Mouse (Mus musculus) midbrain, embryonic 14.5 days (tissue): ENCODE data around the gene Tmbim1. TPM values are rescaled to one million over a fixed set of nuclear protein-coding genes. Genes with fewer than 3 reads are reported as not detected.

Source experiments
- ATAC-seq: fragments of 200-750 bp; cut with Nextera tagmentation; 2 replicates; pipeline ENCODE4 v1.8.0; 2017; ENCODE audit warnings: moderate number of reproducible peaks, moderate library complexity; ENCODE audit not compliant: low FRiP score, low TSS enrichment
- DNase-seq: peaks from one replicate; pipeline ENCODE4 v3.0.0-alpha.2; 2015
- H3K27ac ChIP-seq: fragments of 300-500 bp; sonication (generic); replicated peaks from 2 replicates; pipeline ENCODE4 v1.5.1; 2014; ENCODE audit warnings: mild to moderate bottlenecking, low read depth, low read length, moderate library complexity
- H3K27me3 ChIP-seq: fragments of 300-500 bp; sonication (generic); 2 replicates; pipeline ENCODE4 v1.6.1; 2014; ENCODE audit warnings: low read length, control low read depth, mixed read lengths; ENCODE audit not compliant: control insufficient read depth, insufficient read depth
- H3K36me3 ChIP-seq: fragments of 300-500 bp; sonication (generic); 2 replicates; pipeline ENCODE4 v1.6.1; 2014; ENCODE audit warnings: low read length, control low read depth; ENCODE audit not compliant: control insufficient read depth, insufficient read depth
- H3K4me1 ChIP-seq: fragments of 300-500 bp; sonication (generic); 2 replicates; pipeline ENCODE4 v1.6.1; 2014; ENCODE audit warnings: mild to moderate bottlenecking, antibody characterized with exemption, low read length, control low read depth; ENCODE audit not compliant: control insufficient read depth, insufficient read depth
- H3K4me2 ChIP-seq: fragments of 300-500 bp; sonication (generic); 2 replicates; pipeline ENCODE4 v1.6.1; 2014; ENCODE audit warnings: mild to moderate bottlenecking, low read length, moderate library complexity
- H3K4me3 ChIP-seq: fragments of 300-500 bp; sonication (generic); replicated peaks from 2 replicates; pipeline ENCODE4 v1.5.1; 2014; ENCODE audit warnings: low read depth, low read length
- H3K9ac ChIP-seq: fragments of 300-500 bp; sonication (generic); replicated peaks from 2 replicates; pipeline ENCODE4 v1.6.1; 2014; ENCODE audit warnings: mild to moderate bottlenecking, low read length, moderate library complexity
- H3K9me3 ChIP-seq: fragments of 300-500 bp; sonication (generic); 2 replicates; pipeline ENCODE4 v1.6.1; 2016; ENCODE audit warnings: low read length, control low read depth, mixed read lengths; ENCODE audit not compliant: control insufficient read depth
- WGBS: fragments of 180-500 bp; shearing (Covaris S2); extraction: QIAGEN DNeasy Blood & Tissue Kit; methylation state at CpG from one replicate; pipeline ENCODE4 v1.1.7; 2014; 5-methylcytosine and 5-hydroxymethylcytosine counted together
- polyA plus RNA-seq: library from polyadenylated mRNA; unstranded; fragments of >200 nt; fragmentation: Nextera tagmentation; extraction: Ambion mirVana; gene quantifications from 2 replicates; pipeline ENCODE4 v1.2.1, GENCODE M21; 2014

Gene Tmbim1
- polyA plus RNA-seq: 3.8 and 5.6 TPM in 2 replicates

DNA sequence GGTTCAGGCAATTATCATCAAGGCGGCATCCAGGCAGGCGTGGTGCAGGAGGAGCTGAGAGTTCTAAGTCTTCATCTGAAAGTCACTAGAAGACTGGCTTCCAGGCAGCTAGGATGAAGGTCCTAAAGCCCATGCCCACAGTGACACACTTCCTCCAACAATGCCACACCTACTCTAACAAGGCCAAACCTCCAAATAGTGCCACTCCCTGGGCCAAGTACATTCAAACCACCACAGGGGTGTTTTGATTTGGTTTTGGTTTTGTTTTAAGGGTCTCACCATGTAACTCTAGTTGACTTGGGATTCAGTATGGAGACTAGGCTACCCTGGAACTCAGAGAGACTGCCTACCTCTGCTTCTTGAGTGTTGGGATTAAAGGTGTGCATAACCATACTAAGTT is at the start of gene Tmbim1:
TSS of gene Tmbim1 (minus strand) at position 101 of the 400 bp plus-strand sequence.
- Histone ChIP-seq H3K4me3 (no peak within 1 kb of the TSS; the same call in 1 of the 2 replicates), H3K4me1 (peaks cover 6% of the 10 kb centered on the region; the same call in 1 of the 2 replicates), H3K27ac (no peak within 1 kb of the TSS), H3K27me3 (peaks cover 15% of the 10 kb centered on the region), H3K9me3 (no peaks in the 10 kb centered on the region), H3K36me3 (no peaks in the 10 kb centered on the region), H3K9ac (no peak within 1 kb of the TSS), H3K4me2 (peak within 1 kb of the TSS; percentile 66)
- ATAC-seq (no peak), DNase-seq (no peak)
- 92% methylated on average over 2 of the region's 2 CpGs for WGBS

DNA sequence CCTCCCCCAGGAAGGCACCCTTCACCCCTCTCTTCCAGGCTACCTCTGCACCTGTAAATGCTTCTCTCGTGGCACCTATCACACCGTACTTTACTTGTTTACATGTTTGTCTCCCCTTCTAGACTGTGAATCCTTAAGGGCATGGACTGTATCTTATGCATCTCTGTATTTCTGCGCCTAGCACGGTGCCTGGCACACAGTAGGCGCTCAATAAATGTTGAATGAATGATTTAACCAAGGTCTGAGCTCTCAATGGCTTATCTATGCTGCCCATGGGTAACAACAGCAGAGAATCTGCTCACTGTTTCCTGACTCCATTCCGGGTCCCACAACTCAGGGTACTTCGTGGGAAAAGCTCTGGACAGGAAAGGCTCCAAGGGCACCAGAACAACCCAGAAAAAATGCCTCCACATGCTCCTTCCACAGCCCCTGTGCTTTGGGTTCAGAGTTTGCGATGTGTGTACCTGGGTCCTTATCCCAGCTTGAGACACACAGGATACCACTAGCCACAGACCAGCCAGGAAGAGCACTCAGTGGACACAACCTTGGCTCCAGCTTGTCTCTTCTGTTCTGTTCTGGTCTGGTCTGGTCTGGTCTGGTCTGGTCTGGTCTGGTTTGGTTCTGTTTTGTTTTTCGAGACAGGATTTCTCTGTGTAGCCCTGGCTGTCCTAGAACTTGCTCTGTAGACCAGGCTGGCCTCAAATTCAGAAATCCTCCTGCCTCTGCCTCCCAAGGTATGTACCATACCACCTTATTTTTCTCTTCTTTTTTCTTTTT is 48.2 kb upstream of the Tmbim1 start:
- Histone ChIP-seq H3K36me3 (peaks cover 27% of the 10 kb centered on the region), H3K27me3 (no peaks in the 10 kb centered on the region), H3K4me3 (no peak overlapping the region), H3K4me2 (no peak overlapping the region), H3K9ac (no peak overlapping the region), H3K4me1 (no peaks in the 10 kb centered on the region), H3K27ac (no peak overlapping the region), H3K9me3 (no peaks in the 10 kb centered on the region)
- 91% methylated on average over 9 of the region's 9 CpGs for WGBS
- ATAC-seq (no peak), DNase-seq (no peak)

DNA sequence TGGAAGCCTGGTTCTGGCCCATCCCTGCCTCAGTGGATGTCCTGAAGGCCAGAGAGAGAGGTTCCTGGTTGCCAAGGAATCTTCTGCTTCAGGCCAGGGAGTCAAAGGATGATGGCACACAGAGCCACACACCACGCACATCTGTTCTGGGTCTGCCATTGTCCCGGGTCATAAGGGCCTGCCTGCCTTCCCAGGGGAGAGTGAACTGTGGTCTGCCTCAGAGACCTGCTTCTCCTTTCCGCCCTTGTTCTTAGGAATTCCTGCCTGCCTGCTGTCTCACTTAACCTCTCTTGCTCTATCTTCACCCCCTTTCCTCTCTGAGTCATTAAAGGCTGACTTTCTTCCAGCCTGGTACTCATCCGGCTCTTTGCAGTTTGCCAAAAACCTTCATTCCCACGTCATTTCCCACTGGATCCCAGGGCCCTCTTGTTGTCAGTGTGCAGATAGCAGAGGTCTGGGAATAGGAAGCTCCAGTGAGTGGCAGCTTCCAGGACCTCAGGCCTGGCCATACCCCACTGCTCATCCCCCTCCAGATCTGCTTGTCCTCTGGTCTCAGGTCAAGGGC is 47.2 kb upstream of the Tmbim1 start:
- H3K9me3 ChIP-seq: no peaks in the 10 kb centered on the region
- peaks cover 27% of the 10 kb centered on the region for H3K36me3 ChIP-seq
- DNase-seq: no peak
- ATAC-seq: no peak
- no peak overlapping the region for H3K4me2 ChIP-seq
- no peaks in the 10 kb centered on the region for H3K27me3 ChIP-seq
- H3K4me3 ChIP-seq: no peak overlapping the region
- H3K27ac ChIP-seq: no peak overlapping the region
- no peaks in the 10 kb centered on the region for H3K4me1 ChIP-seq
- no peak overlapping the region for H3K9ac ChIP-seq
- 80% methylated on average over 5 of the region's 5 CpGs for WGBS

DNA sequence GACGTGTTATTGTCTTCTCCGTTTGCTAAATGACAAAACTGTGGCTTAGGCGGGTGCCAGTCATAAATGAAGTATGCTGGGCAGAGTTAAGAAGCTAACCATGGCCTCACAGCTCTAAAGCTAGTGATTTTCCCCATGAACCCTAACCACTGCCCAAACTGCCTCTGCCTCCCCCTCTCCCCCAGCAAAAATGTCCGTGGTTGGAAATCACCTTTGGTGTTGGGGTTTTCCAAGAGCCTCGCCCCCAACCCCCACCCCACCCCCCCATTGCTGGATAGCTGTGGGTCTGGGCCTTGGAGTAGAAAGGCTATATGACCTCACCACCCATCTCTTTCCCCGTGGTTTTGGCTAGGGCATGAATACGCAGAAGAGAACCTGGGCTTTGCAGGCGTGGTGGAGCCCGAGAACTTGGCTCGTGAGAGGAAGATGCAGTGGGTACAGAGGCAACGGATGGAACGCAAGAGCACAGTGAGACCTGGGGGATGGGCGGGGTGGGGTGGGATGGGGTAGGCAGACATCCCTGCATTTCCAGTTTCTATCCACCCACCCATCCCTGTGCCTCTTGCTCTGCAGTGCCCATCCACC is 45.9 kb upstream of the Tmbim1 start:
- no peak overlapping the region for H3K27ac ChIP-seq
- H3K9me3 ChIP-seq: no peaks in the 10 kb centered on the region
- H3K4me3 ChIP-seq: no peak overlapping the region
- H3K4me1 ChIP-seq: no peaks in the 10 kb centered on the region
- no peak overlapping the region for H3K9ac ChIP-seq
- H3K27me3 ChIP-seq: no peaks in the 10 kb centered on the region
- no peak for ATAC-seq
- 89% methylated on average over 13 of the region's 13 CpGs for WGBS
- no peak overlapping the region for H3K4me2 ChIP-seq
- no peak for DNase-seq
- H3K36me3 ChIP-seq: peaks cover 27% of the 10 kb centered on the region

DNA sequence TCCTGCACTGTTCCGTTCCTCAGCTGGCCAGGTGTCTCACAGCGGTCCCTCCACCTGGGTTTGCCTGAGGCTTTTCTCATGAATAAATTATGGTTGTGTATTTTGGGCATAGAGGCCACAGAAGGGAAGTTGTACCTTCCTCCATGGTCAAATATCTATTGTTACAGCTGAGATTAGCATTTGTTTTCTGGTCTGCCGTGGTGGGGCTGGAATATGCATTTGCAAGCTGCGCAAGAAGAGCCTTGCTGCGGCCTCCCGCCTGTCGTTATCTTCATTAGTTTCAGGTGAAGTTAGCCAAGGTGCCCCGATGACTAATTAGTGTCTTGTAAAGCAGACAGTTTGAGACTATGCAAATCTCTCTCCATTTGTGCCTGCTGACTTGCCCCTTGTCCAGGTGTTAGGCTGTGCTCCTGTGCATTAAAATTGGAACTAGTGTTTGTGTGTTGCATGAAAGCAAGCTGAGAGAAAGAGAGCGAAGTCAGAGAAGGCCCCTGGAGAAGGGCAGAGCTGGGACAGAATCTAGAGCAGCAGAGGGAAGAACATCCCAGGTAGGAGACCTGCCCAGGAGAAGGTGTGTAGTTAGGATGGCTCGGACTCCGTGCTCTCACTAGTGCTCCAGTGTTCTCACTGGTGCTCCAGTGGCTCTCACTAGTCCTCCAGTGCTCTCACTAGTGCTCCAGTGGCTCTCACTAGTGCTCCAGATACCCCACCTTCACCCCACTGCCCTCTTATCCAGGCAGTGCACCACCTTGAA is 38.9 kb upstream of the Tmbim1 start:
- no peaks in the 10 kb centered on the region for H3K9me3 ChIP-seq
- ATAC-seq (no peak), DNase-seq (no peak)
- H3K4me2 ChIP-seq: no peak overlapping the region
- no peak overlapping the region for H3K4me3 ChIP-seq
- WGBS: 75% methylated on average over 11 of the region's 11 CpGs
- H3K9ac ChIP-seq: no peak overlapping the region
- no peaks in the 10 kb centered on the region for H3K27me3 ChIP-seq
- peaks cover 2% of the 10 kb centered on the region; the same call in 1 of the 2 replicates for H3K36me3 ChIP-seq
- no peaks in the 10 kb centered on the region for H3K4me1 ChIP-seq
- no peak overlapping the region for H3K27ac ChIP-seq

DNA sequence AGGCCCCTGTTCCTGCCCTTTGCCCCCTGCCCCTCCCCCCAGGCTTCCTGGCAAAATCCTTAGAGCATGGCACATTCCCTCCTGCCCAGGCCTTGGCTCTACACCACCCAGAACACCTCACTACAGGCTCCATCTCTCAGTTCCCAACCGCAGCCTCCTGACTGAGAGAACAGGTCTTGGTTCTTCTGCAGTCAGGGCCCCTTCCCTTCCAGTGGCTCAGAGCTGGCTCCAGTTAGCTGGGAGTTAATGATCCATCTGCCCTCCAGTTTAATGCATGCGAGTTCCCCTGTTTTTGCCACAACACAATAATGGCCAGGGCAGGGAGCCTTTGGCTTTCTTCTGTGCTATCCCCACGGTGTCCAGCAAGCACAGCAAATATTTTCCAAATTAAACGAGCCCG is 37.7 kb upstream of the Tmbim1 start:
- no peaks in the 10 kb centered on the region for H3K9me3 ChIP-seq
- H3K9ac ChIP-seq: no peak overlapping the region
- no peak for ATAC-seq
- H3K4me3 ChIP-seq: no peak overlapping the region
- no peaks in the 10 kb centered on the region for H3K27me3 ChIP-seq
- H3K4me1 ChIP-seq: no peaks in the 10 kb centered on the region
- no peaks in the 10 kb centered on the region for H3K36me3 ChIP-seq
- no peak overlapping the region for H3K4me2 ChIP-seq
- 65% methylated on average over 5 of the region's 5 CpGs for WGBS
- no peak overlapping the region for H3K27ac ChIP-seq
- no peak for DNase-seq

DNA sequence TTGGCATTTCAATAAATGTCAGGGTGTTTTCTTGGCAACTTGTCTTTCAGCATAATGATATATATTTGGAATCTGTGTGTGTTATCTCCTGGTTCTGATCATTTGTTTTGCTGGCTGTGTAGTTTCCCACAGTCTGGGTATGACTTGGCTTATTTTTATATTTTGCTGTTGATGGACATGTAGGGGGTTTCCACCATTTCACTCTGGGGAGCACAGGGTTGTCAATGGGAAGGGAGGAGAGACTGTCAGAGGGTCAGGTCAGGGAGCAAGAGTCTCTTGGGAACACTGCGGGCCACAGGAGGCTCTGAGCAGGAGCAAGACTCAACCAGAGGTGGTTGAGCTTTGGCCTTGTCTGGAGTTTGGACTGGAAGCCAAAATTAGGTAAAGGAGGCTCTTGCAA is 36.9 kb upstream of the Tmbim1 start:
- H3K9me3 ChIP-seq: no peaks in the 10 kb centered on the region
- no peak overlapping the region for H3K4me3 ChIP-seq
- DNase-seq: no peak
- 97% methylated on average over 1 of the region's 1 CpGs for WGBS
- ATAC-seq: no peak
- H3K4me1 ChIP-seq: no peaks in the 10 kb centered on the region
- no peak overlapping the region for H3K9ac ChIP-seq
- H3K27ac ChIP-seq: no peak overlapping the region
- no peaks in the 10 kb centered on the region for H3K27me3 ChIP-seq
- no peak overlapping the region for H3K4me2 ChIP-seq
- H3K36me3 ChIP-seq: no peaks in the 10 kb centered on the region

DNA sequence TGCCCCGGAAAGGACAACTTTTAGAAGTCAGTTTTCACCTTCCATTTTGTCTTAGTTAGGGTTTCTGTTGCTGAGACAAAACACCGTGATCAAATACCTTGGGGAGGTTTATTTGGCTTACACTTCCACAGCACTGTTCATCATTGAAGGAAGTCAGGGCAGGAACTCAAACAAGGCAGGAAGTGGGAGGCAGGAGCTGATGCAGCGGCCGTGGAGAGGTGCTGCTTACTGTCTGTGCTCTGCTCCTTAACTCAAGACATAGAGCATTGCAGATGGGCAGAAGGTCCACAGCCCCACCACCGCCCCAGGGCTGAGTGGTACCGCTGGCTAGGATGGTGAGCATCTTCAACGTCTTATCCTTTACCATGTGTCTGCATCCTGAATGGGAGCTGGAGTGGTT is 36.5 kb upstream of the Tmbim1 start:
- 93% methylated on average over 7 of the region's 7 CpGs for WGBS
- Histone ChIP-seq H3K27ac (no peak overlapping the region), H3K4me1 (no peaks in the 10 kb centered on the region)

More for the DNA sequence above, 36.5 kb upstream of the Tmbim1 start:
- Histone ChIP-seq H3K4me3 (no peak overlapping the region), H3K4me2 (no peak overlapping the region), H3K9ac (no peak overlapping the region), H3K9me3 (no peaks in the 10 kb centered on the region), H3K27me3 (no peaks in the 10 kb centered on the region), H3K36me3 (no peaks in the 10 kb centered on the region)
- DNase-seq (no peak), ATAC-seq (no peak)
